In genomic region chr7:4150059-4150541, GRCm38 (mm10) we compare ENCODE assay signal across 8 mouse cellular contexts. TPM values are rescaled to one million over a fixed set of nuclear protein-coding genes. Genes with fewer than 3 reads are reported as not detected.
DNase-seq lines count a peak whose midpoint lies in the region; ATAC-seq and TF ChIP-seq lines count a peak whose summit lies in the region.

TSS of gene Leng9 (minus strand) at chr7:4150374.

- peak; percentile 39 for ATAC-seq in neural tube, embryonic 11.5 days (ENCODE audit: insufficient read depth, low FRiP score, low TSS enrichment)
- ATAC-seq in heart, embryonic 12.5 days (ENCODE audit: insufficient number of reproducible peaks, low FRiP score) = peak; percentile 12; the same call in 1 of the 2 replicates
- peak; percentile 50 for ATAC-seq in kidney, embryonic 16.5 days (ENCODE audit: low FRiP score, low TSS enrichment)
- ATAC-seq in lung, postnatal 0 days = peak; percentile 40

- no peaks in the 10 kb centered on the region for H3K9me3 ChIP-seq in neural tube, embryonic 11.5 days (ENCODE audit: control insufficient read depth, low read length)
- no peaks in the 10 kb centered on the region for H3K9me3 ChIP-seq in heart, embryonic 12.5 days (replicated peaks)
- H3K9me3 ChIP-seq in kidney, embryonic 16.5 days (ENCODE audit: low read length) = no peaks in the 10 kb centered on the region
- H3K9me3 ChIP-seq in lung, postnatal 0 days (ENCODE audit: low read length) = no peaks in the 10 kb centered on the region

- H3K27me3 ChIP-seq in neural tube, embryonic 11.5 days (ENCODE audit: control insufficient read depth, insufficient read depth, low read length) = peaks cover 16% of the 10 kb centered on the region
- H3K27me3 ChIP-seq in heart, embryonic 12.5 days (replicated peaks) = peaks cover 15% of the 10 kb centered on the region
- H3K27me3 ChIP-seq in kidney, embryonic 16.5 days (ENCODE audit: insufficient read depth, low read length) = peaks cover 13% of the 10 kb centered on the region
- no peaks in the 10 kb centered on the region for H3K27me3 ChIP-seq in lung, postnatal 0 days (replicated peaks; ENCODE audit: insufficient read depth, low read length)

- no peaks in the 10 kb centered on the region for H3K4me1 ChIP-seq in neural tube, embryonic 11.5 days (ENCODE audit: control insufficient read depth, insufficient read depth, low read length)
- H3K4me1 ChIP-seq in heart, embryonic 12.5 days (replicated peaks) = peaks cover 29% of the 10 kb centered on the region
- peaks cover 27% of the 10 kb centered on the region for H3K4me1 ChIP-seq in kidney, embryonic 16.5 days (ENCODE audit: insufficient read depth, low read length)
- H3K4me1 ChIP-seq in lung, postnatal 0 days (ENCODE audit: insufficient read depth, low read depth, low read length) = peaks cover 6% of the 10 kb centered on the region; the same call in 1 of the 2 replicates

- H3K36me3 ChIP-seq in neural tube, embryonic 11.5 days (ENCODE audit: control insufficient read depth, insufficient read depth, low read length) = peaks cover 17% of the 10 kb centered on the region
- H3K36me3 ChIP-seq in heart, embryonic 12.5 days = peaks cover 41% of the 10 kb centered on the region
- peaks cover 26% of the 10 kb centered on the region for H3K36me3 ChIP-seq in kidney, embryonic 16.5 days (ENCODE audit: insufficient read depth, low read length)
- H3K36me3 ChIP-seq in lung, postnatal 0 days (ENCODE audit: insufficient read depth, low read length) = peaks cover 23% of the 10 kb centered on the region

- no peak for DNase-seq in neural tube, embryonic 11.5 days (ENCODE audit: low spot score)
- DNase-seq in neural tube, embryonic 10.5 days (ENCODE audit: extremely low spot score, low spot score) = no peak
- DNase-seq in cerebellum, adult 9-11 months = peak; percentile 85
- peak; percentile 64 for DNase-seq in lung, postnatal 0 days (ENCODE audit: low spot score)
- DNase-seq in spleen, postnatal 36 days (ENCODE audit: low spot score in 2 of 2) = peak; percentile 78 to 82
- no peak for DNase-seq in urinary bladder, adult 2 months (ENCODE audit: low spot score)

- under 1% methylated on average over 14 of the region's 14 CpGs for WGBS in neural tube, embryonic 11.5 days
- 3% methylated on average over 14 of the region's 14 CpGs for WGBS in heart, embryonic 12.5 days
- under 1% methylated on average over 14 of the region's 14 CpGs for WGBS in kidney, embryonic 16.5 days
- WGBS in lung, postnatal 0 days = 1% methylated on average over 14 of the region's 14 CpGs

- H3K9ac ChIP-seq in neural tube, embryonic 11.5 days (ENCODE audit: low read length) = peak within 1 kb of the TSS; percentile 71
- H3K9ac ChIP-seq in heart, embryonic 12.5 days = peak within 1 kb of the TSS; percentile 81
- H3K9ac ChIP-seq in kidney, embryonic 16.5 days (replicated peaks; ENCODE audit: low read length) = peak within 1 kb of the TSS; percentile 79
- H3K9ac ChIP-seq in lung, postnatal 0 days (replicated peaks; ENCODE audit: low read depth) = peak within 1 kb of the TSS; percentile 79

- H3K27ac ChIP-seq in neural tube, embryonic 11.5 days (ENCODE audit: low read depth, low read length) = peak within 1 kb of the TSS; percentile 82
- peak within 1 kb of the TSS; percentile 93 for H3K27ac ChIP-seq in heart, embryonic 12.5 days (ENCODE audit: poor library complexity, severe bottlenecking)
- H3K27ac ChIP-seq in kidney, embryonic 16.5 days (ENCODE audit: low read length) = peak within 1 kb of the TSS; percentile 95
- peak within 1 kb of the TSS; percentile 99 for H3K27ac ChIP-seq in lung, postnatal 0 days (ENCODE audit: low read length)

- H3K4me3 ChIP-seq in neural tube, embryonic 11.5 days (ENCODE audit: low read depth, low read length) = peak within 1 kb of the TSS; percentile 61
- peak within 1 kb of the TSS; percentile 80 for H3K4me3 ChIP-seq in heart, embryonic 12.5 days
- peak within 1 kb of the TSS; percentile 62 for H3K4me3 ChIP-seq in kidney, embryonic 16.5 days (ENCODE audit: low read length)
- peak within 1 kb of the TSS; percentile 76 for H3K4me3 ChIP-seq in lung, postnatal 0 days (ENCODE audit: low read depth, low read length)

- peak within 1 kb of the TSS; percentile 95 for H3K4me2 ChIP-seq in neural tube, embryonic 11.5 days (ENCODE audit: low read depth)
- H3K4me2 ChIP-seq in heart, embryonic 12.5 days = peak within 1 kb of the TSS; percentile 98
- H3K4me2 ChIP-seq in kidney, embryonic 16.5 days (replicated peaks; ENCODE audit: low read depth, low read length) = peak within 1 kb of the TSS; percentile 92
- H3K4me2 ChIP-seq in lung, postnatal 0 days (replicated peaks; ENCODE audit: low read depth, low read length) = peak within 1 kb of the TSS; percentile 84

- TF ChIP-seq CTCF in lung, postnatal 0 days (IDR thresholded peaks at IDR 0.05) = no peak

- no peak for TF ChIP-seq EP300 in lung, postnatal 0 days (IDR thresholded peaks at IDR 0.05)

RNA-seq across cellular contexts. Expression of gene Leng9, which starts in this region (rescaled TPM):
- polyA plus RNA-seq in neural tube, embryonic 11.5 days (2014; fragmentation: Nextera tagmentation; extraction: Ambion mirVana) = 1.5 and 2.2 TPM in 2 replicates
- polyA plus RNA-seq in heart, embryonic 12.5 days (2016; fragmentation: Nextera tagmentation; extraction: Ambion mirVana) = 2.3 and 2.5 TPM in 2 replicates
- polyA plus RNA-seq in kidney, embryonic 16.5 days (2015; fragmentation: Nextera tagmentation; extraction: Ambion mirVana) = 3.6 and 4.3 TPM in 2 replicates
- 7.6 and 7.7 TPM in 2 replicates for polyA plus RNA-seq in lung, postnatal 0 days (2015; fragmentation: Nextera tagmentation; extraction: Ambion mirVana)
- polyA plus RNA-seq in urinary bladder, adult 2 months (2012; rRNA removed) = 5.8 and 6.3 TPM in 2 replicates

Comparison
In these comparisons a context has a peak if more than half of its experiments do, and no peak if none do; other contexts are left out.
1. DNase-seq: peak in cerebellum, adult 9-11 months (single experiment), lung, postnatal 0 days (single experiment) and spleen, postnatal 36 days (2 of 2); none in neural tube, embryonic 11.5 days (single experiment), neural tube, embryonic 10.5 days (single experiment) and urinary bladder, adult 2 months (single experiment).
2. Peak in every context shown above with its lines, with median percentiles within 50 percentile points of each other: ATAC-seq, H3K27ac ChIP-seq, H3K4me2 ChIP-seq, H3K4me3 ChIP-seq and H3K9ac ChIP-seq.